Mouse (Mus musculus) CD4-positive, CD25-positive, alpha-beta regulatory T cell, adult 4 months (primary cell): Measurements from ENCODE around the gene Cry2. TPM values are rescaled to one million over a fixed set of nuclear protein-coding genes. Genes with fewer than 3 reads are reported as not detected.

Source experiments
- ATAC-seq: one replicate; pipeline ENCODE4 v1.8.0; 2017
- polyA plus RNA-seq, 2 experiments: library from polyadenylated mRNA; unstranded; fragments of 100-300 nt; shearing (Covaris generic); gene quantifications; one replicate each; pipeline ENCODE4 v1.2.1; 2017

The Cry2 gene
- polyA plus RNA-seq, 2 experiments from 2014 or later, result 10.6 to 13.4 TPM

GRCm38 (mm10) chr2:92386821-92387570, 46.8 kb downstream of the Cry2 start:
- ATAC-seq, result no peak

- ATAC-seq, result no peak
Observed at GRCm38 (mm10) chr2:92385113-92386051, 48.5 kb downstream of the Cry2 start.

- no peak for ATAC-seq
Observed at GRCm38 (mm10) chr2:92384101-92384500, 49.7 kb downstream of the Cry2 start.

GRCm38 (mm10) chr2:92382759-92383158, 51.1 kb downstream of the Cry2 start:
- no peak for ATAC-seq

GRCm38 (mm10) chr2:92381901-92382588, 51.8 kb downstream of the Cry2 start, which contains the start of gene 1700029I15Rik:
Gene 1700029I15Rik, plus strand, starts transcription at chr2:92382538.
- no peak for ATAC-seq

GRCm38 (mm10) chr2:92381161-92381560, 52.7 kb downstream of the Cry2 start:
- ATAC-seq, result no peak

- ATAC-seq, result no peak
Observed at GRCm38 (mm10) chr2:92380495-92381050, 53.3 kb downstream of the Cry2 start.

GRCm38 (mm10) chr2:92379783-92380494, 53.9 kb downstream of the Cry2 start:
- peak; percentile 49 for ATAC-seq

GRCm38 (mm10) chr2:92377320-92377719, 56.5 kb downstream of the Cry2 start:
- ATAC-seq, result no peak

GRCm38 (mm10) chr2:92376300-92376699, 57.5 kb downstream of the Cry2 start:
- no peak for ATAC-seq

- no peak for ATAC-seq
Observed at GRCm38 (mm10) chr2:92375788-92376187, 58.1 kb downstream of the Cry2 start.

GRCm38 (mm10) chr2:92375099-92375623, 58.7 kb downstream of the Cry2 start:
- ATAC-seq, result peak; percentile 87

- peak; percentile 29 for ATAC-seq
Observed at GRCm38 (mm10) chr2:92374514-92374913, 59.3 kb downstream of the Cry2 start, which contains the start of the genes Pex16 and Large2. Gene Pex16, plus strand, starts transcription at chr2:92374676. Gene Large2, minus strand, starts transcription at chr2:92374869.

GRCm38 (mm10) chr2:92373437-92373813, 60.4 kb downstream of the Cry2 start:
- ATAC-seq, result no peak

GRCm38 (mm10) chr2:92372767-92373436, 60.9 kb downstream of the Cry2 start:
- ATAC-seq, result no peak

GRCm38 (mm10) chr2:92371971-92372690, 61.7 kb downstream of the Cry2 start:
- no peak for ATAC-seq

- no peak for ATAC-seq
Observed at GRCm38 (mm10) chr2:92370821-92371805, 62.7 kb downstream of the Cry2 start.

GRCm38 (mm10) chr2:92370375-92370774, 63.5 kb downstream of the Cry2 start:
- ATAC-seq, result no peak
